Mouse (Mus musculus) 416B (cell line): ENCODE measurements at regions not wholly inside any gene's neighbourhood (a gene's known extent, or its start where the extent isn't known, plus 50 kb on each side); places are given as distances from the start of the nearest gene placed in this dataset.
A peak's percentile ranks its signal among the peaks of the same experiment; 100 is the strongest.

Experiments used
- DNase-seq: peaks from one replicate; pipeline ENCODE4 v3.0.0; 2011; ENCODE audit warnings: low read depth

GRCm38 (mm10) chr19:26258677-26259076, 346.2 kb upstream of the Smarca2 start:
- DNase-seq, result no peak

DNA sequence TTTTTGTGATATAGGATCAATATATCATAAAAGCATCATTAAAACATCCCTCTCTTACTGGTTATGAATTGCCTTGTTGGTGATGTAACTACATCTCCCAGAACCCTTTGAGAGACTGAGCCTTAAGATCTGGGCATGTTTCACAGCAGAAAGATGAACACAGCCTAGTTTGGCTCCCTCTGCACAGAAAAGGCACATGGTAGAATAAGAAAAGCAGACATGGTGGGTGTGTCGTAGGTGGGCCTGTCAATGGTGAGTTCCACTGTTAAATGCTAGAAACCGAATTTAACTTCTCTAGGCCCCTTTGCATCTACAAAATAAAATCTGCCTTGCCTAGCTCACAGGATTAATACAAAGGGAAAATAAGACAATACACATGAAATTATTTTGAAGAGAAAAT, 343.3 kb upstream of the Smarca2 start:
- DNase-seq, result no peak

GRCm38 (mm10) chr19:26296360-26296759, 308.5 kb upstream of the Smarca2 start:
- no peak for DNase-seq

- DNase-seq, result no peak
Observed at GRCm38 (mm10) chr19:26308477-26309135, 296.2 kb upstream of the Smarca2 start.

- no peak for DNase-seq
Observed at GRCm38 (mm10) chr19:26318977-26319376, 285.9 kb upstream of the Smarca2 start.

DNA sequence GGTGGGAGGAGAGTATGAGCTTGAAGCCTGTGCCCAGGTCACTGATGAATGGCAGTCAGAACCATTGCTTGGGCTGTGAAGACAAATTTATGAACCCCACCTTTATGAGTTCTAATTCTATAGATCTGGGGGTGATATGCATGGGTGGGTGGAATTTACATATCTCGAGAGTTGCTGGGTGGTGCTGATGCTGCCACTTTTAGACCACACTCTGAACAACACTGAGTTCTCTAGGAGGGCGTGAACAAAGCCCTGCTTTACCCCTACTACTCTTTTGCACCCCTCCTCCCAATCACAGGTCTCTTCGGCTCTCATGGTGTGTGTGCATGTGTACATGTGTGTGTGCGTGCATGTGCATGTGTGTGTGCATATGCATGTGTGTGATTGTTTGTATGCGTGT, 281.2 kb upstream of the Smarca2 start:
- no peak for DNase-seq

DNA sequence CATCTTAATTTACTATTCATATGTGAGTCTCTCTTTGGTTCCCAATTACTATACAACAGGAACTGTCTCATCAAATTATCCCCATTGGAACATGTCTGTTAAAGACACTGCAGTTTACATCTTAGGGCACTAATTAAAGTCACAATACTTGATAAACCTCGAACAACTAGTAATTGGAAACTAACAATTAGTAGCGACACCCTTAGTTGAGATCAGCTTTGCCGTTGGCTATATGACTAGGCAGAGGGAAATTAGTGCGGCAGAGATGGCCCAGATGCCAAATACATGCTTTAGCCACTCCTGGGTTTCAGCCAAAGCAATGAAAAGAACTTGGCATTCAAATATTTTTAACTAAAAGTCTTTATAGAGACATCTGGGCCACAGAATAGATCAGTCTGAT, 265.7 kb upstream of the Smarca2 start:
- DNase-seq, result no peak

GRCm38 (mm10) chr19:26340155-26340554, 264.7 kb upstream of the Smarca2 start:
- DNase-seq, result no peak

GRCm38 (mm10) chr19:26355054-26355453, 249.8 kb upstream of the Smarca2 start:
- DNase-seq, result no peak

GRCm38 (mm10) chr19:26383961-26384381, 220.9 kb upstream of the Smarca2 start:
- no peak for DNase-seq

DNA sequence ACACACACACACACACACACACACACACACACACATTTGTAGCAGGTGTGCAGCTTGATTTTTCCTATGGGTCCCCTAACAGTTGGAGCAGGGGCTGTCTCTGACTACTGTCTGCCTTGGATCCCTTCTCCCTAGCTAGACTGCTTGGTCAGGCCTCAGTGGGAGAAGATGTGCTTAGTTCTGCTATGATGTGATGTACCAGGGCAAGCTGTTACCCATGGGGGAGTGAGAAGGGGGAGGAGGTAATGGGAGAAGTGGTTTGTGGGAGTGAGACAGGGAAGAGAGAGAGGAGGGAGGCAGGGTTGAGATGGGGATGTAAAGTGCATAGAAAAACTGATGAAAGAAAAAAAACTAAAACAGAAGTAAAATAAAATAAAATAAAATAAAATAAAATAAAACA, 218.8 kb upstream of the Smarca2 start:
- no peak for DNase-seq

GRCm38 (mm10) chr19:26412684-26413083, 192.2 kb upstream of the Smarca2 start:
- peak; percentile 7 for DNase-seq

DNA sequence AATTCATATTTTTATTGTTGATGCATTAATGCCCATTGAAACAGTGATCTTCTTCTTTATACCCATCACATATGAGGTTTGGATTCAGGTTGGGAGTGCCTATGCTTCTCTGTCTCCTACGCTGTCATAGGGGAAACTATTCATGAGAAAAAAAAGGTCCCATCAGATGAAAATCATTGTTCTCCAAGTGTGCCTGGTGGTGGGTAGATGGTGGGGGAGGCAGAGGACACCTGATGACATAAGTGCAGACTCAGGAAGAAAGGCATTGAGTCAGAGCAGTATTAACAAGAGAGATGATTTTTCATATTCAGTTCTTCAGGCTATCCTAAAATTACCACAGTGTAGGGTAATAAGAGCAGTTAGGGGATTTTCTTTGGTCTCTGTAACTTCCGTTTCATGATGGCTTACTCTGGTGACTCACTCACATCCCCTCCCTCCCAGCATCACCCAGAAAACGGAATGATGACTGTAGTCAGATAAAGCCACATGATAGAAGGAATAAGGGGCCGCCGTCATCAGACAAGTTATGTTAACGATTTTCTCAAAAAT, 190.3 kb upstream of the Smarca2 start:
- peak; percentile 69 for DNase-seq

DNA sequence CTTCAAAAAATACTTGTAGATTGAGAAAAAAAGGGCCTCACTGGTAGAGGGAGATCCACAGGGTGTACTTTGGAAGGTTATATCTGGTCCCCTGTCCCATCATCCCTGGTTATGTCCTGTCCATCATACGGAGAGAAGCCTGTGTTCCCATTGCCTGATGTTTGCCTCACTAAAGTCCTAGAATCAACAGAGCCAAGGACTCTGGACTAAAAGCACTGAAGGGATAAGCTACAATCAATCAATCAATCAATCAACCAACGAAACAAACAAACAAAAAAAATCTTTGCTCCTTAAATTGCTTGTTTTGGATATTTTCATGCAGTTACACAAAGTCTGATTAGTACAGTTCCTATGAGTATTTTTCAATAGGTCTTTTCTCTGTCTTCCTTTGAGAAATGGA, 185.1 kb upstream of the Smarca2 start:
- no peak for DNase-seq

GRCm38 (mm10) chr19:26439163-26439562, 165.7 kb upstream of the Smarca2 start:
- DNase-seq, result no peak

DNA sequence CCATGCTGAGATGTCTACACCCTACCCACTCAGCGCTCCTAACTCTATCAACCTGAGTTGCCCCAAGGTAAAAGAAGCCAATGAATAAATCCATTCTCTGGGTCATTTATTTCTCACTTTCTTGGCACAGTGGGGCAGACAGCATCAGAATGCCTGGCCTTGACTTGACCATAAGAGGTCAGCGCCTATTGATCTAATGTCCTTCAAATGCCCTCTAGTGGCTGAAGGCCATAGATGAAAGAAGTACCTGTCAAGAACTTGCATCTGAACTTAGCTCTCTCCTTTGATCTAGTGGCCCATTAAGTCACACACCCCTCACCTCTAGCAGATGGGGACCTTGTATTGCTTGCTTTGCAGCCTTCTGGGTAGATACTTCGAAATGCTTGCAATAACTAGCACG, 159.5 kb upstream of the Smarca2 start:
- DNase-seq, result peak; percentile 39

GRCm38 (mm10) chr19:26447427-26448023, 157.3 kb upstream of the Smarca2 start:
- DNase-seq, result no peak

- DNase-seq, result no peak
Observed at GRCm38 (mm10) chr19:26461712-26462111, 143.1 kb upstream of the Smarca2 start.

DNA sequence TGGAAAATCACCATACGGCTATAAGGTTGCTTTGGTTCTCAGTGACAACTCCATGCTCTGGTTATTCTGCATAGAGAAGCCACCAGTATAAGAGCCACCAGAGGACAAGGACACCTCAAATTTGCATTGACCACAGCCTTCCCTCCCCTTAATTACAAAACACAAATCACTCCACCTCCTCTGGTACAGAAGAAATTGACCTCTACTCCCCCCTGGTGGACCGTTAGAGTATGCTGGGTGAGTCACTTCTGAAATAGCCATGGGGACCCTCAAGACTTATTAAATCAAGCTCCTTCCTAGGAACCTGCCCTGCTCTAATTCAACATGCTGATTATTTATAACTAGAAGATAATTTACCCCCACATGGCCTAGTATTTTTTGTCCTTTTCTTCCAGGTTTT, 139.6 kb upstream of the Smarca2 start:
- DNase-seq, result peak; percentile 53

GRCm38 (mm10) chr19:26466244-26466643, 138.6 kb upstream of the Smarca2 start:
- DNase-seq, result no peak

- no peak for DNase-seq
Observed at GRCm38 (mm10) chr19:26467179-26467651, 137.6 kb upstream of the Smarca2 start.

DNA sequence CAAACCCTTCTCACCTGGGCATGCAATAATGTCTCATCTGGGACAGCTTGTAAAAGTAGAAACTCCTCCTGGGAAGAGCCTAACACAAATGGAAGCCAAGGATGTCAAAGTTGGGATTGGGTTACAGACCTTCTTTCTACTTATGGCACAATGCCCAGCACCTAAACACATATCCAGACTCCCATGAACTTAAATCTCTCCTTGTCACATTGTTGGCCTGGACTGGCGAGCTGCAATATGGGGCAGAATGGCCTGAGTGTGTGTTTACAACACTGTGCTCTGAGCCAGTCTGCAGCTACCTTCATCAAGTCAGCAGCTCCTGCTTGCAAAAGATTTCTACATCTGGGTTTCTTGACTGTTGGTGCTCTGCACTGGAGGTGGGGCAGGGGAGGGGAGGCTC, 132.2 kb upstream of the Smarca2 start:
- no peak for DNase-seq

GRCm38 (mm10) chr19:26473211-26473610, 131.6 kb upstream of the Smarca2 start:
- no peak for DNase-seq

DNA sequence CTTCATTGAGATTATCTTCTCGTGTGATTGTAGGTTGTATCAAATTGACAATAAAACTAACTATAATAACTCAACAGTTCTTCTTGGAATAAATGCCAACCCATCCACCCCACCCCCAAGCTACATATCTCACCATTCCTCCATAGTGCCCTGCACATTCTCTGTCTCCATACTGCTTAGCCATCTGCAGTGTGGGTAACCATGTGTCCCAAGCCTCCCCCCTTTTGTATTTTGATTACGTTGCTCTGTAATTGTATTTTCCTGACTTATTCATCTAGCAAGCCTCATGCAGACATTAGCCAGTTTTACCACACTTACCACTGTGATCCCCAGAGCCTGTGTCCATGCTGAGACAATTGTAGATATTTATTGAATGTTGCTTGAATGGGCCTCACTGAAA, 129.7 kb upstream of the Smarca2 start:
- no peak for DNase-seq
